Mouse (Mus musculus): Measurements from ENCODE around the gene Timd2.
"Not testable (repeated sequence)": the region's sequence is repeated elsewhere in the genome, so short reads cannot be mapped to it uniquely, and the experiment has no call there.

The Timd2 gene

GRCm38 (mm10) chr11:46706664-46707356 is at the start of gene Timd2:
Gene Timd2, minus strand, starts transcription at chr11:46707061.
- in situ Hi-C loops (cut with MboI; ENCODE audit: unreplicated experiment in 2 of 2): no loop called here

DNA sequence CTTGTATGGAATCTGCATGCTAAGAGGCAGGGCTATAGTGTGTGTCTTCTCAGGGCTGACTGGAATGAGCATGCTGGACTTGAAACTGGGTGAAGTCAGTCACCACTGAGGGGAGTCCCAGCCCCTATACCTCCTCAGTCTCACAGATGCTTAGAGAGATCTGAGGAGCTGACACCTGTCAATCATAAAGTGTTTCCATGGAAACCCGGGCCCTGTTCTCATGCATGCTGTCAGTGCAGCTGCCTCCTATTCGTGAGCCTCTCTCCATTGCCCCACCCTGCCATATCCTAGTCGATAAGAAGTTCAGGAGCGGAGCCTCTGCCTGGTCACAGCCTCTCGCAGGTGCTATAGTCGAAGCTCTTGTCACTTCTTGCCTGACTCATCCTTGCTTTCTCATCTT is 48.9 kb upstream of the Timd2 start:
- in situ Hi-C loops (cut with MboI; ENCODE audit: unreplicated experiment in 2 of 2): not testable (repeated sequence)

- in situ Hi-C loops (cut with MboI; ENCODE audit: unreplicated experiment in 2 of 2): no loop called here
These were observed 47.8 kb upstream of the Timd2 start for GRCm38 (mm10) chr11:46754669-46755068.

DNA sequence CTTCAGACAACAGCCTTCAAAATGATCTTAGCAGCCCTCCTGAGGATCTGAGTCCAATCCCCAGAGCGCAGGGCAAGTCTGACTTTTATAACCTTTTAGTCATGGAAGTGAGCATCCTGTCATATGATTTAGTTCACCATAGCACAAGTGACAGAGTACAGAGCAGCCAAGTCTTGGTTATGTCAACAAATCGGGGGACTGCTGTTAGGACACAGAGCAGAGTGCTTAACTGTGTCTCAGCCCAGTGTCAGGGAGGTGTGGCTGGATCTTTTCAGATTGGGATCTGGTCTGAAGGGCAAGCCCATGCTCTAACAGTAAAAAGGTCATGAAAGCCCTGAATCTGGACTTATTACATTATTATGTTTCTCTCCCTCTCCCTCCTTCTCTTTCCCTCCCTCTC is 46.8 kb upstream of the Timd2 start:
- in situ Hi-C loops (cut with MboI; ENCODE audit: unreplicated experiment in 2 of 2): no loop called here

GRCm38 (mm10) chr11:46747996-46748395 is 41.1 kb upstream of the Timd2 start:
- in situ Hi-C loops (cut with MboI; ENCODE audit: unreplicated experiment in 2 of 2): loop anchor here (10.0 kb wide), 1 partner anchor 53 kb away; no protein-coding TSS in a partner anchor

GRCm38 (mm10) chr11:46741716-46742115 is 34.9 kb upstream of the Timd2 start:
- in situ Hi-C loops (cut with MboI; ENCODE audit: unreplicated experiment in 2 of 2): loop anchor here (10.0 kb wide), 1 partner anchor 47 kb away; no protein-coding TSS in a partner anchor

GRCm38 (mm10) chr11:46740886-46741285 is 34.0 kb upstream of the Timd2 start:
- in situ Hi-C loops (cut with MboI; ENCODE audit: unreplicated experiment in 2 of 2): loop anchor here (10.0 kb wide), 1 partner anchor 46 kb away; no protein-coding TSS in a partner anchor

GRCm38 (mm10) chr11:46739501-46739900 is 32.6 kb upstream of the Timd2 start:
- in situ Hi-C loops (cut with MboI; ENCODE audit: unreplicated experiment in 2 of 2): no loop called here

DNA sequence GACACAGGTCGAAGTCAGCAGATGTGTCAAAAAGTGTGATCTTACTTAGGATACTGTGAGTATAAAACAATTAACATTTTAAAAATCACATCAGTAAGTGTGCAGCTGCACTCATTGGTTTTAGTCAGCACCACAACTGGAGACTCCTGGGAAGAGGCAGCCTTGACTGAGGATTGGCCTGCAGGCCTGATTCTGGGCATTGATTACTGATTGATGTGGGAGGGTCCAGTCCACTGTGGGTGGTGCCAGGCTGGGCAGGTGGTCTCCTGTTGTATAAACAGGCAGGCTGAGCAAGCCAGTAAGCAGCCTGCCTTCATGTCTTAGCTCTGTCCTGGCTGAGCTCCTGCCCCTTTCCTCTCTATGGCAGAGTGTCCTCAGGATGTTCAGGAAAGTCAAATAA is 28.2 kb upstream of the Timd2 start, which contains the start of gene Havcr1:
Gene Havcr1, plus strand, starts transcription at position 5 of the 400 bp plus-strand sequence.
- in situ Hi-C loops (cut with MboI; ENCODE audit: unreplicated experiment in 2 of 2): not testable (repeated sequence)

DNA sequence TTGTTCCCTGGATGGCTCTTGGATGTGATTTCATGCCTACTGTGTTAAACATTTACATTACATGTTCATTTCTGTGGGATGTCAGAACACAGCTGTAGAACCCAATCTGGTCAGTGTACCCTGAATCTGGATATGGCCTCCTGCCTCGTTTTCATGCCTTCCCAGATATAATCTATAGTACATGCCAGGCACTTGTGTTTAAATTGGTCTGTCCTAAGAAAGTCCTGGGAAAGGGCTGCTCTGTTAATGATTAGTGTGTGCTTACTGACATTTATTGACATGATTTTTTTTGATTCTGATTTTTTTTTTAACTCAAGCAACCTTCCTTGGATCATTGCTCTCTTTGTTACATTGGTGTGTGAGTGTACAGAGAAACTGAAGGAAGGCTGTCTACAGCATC is 27.8 kb upstream of the Timd2 start:
- in situ Hi-C loops (cut with MboI; ENCODE audit: unreplicated experiment in 2 of 2): loop anchor here in 1 of 2 experiments (5.0 kb wide), 1 partner anchor 287 kb away; no protein-coding TSS in a partner anchor

DNA sequence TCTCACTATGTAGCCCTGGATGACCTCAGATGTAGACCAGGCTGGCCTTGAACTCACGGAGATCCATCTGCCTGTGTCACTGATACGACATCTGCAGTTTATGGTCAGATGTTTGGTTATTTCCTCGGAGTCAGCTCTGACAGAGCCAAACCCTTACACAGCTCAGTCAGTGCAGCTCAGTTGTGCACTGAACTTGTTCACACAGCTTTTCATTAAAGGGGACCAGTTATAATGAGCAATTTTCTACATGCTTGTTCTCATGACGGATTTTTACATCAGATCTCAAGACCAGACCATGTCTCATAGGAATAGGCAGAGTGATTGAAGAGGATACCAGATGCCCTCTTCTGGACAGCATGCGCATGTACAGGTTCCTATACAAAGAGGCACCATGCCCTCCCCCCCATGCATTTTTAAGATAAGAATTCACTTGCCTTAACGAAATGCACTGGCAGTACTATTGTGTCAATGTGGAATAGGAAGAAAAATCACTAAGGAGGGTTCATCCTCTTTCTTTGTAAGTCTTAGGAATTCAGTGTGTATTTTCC is 26.5 kb upstream of the Timd2 start:
- in situ Hi-C loops (cut with MboI; ENCODE audit: unreplicated experiment in 2 of 2): loop anchor here in 1 of 2 experiments (5.0 kb wide), 1 partner anchor 286 kb away; no protein-coding TSS in a partner anchor

- in situ Hi-C loops (cut with MboI; ENCODE audit: unreplicated experiment in 2 of 2): loop anchor here in 1 of 2 experiments (5.0 kb wide), 1 partner anchor 284 kb away; no protein-coding TSS in a partner anchor
These were observed 24.7 kb upstream of the Timd2 start for GRCm38 (mm10) chr11:46731541-46732070.

DNA sequence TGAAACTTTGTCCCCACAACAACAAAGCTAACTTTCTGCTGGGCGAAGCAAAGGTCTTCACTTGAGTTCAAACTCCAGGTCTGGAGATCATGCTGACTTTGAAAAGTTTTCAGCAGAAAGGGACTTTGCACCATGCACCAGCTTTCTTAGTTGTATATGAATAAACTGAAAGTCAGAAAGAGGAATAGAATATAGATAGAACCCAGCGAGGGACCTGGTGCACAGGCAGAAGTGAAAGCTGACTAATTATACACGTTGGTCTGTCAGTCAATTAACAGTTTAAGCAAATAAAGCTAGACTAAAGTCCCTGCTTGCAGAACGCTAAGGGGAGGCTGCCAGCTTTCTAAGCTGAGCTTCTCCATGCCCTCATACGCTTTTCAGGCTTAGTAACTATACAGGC is 8.0 kb downstream of the Timd2 start:
- in situ Hi-C loops (cut with MboI; ENCODE audit: unreplicated experiment in 2 of 2): loop anchor here (10.0 kb wide), 1 partner anchor 46 kb away; no protein-coding TSS in a partner anchor

GRCm38 (mm10) chr11:46698278-46698655 is 8.6 kb downstream of the Timd2 start:
- in situ Hi-C loops (cut with MboI; ENCODE audit: unreplicated experiment in 2 of 2): loop anchor here (10.0 kb wide), 1 partner anchor 47 kb away; no protein-coding TSS in a partner anchor

- in situ Hi-C loops (cut with MboI; ENCODE audit: unreplicated experiment in 2 of 2): loop anchor here (10.0 kb wide), 1 partner anchor 47 kb away; no protein-coding TSS in a partner anchor
These were observed 9.2 kb downstream of the Timd2 start for GRCm38 (mm10) chr11:46697433-46698277.

DNA sequence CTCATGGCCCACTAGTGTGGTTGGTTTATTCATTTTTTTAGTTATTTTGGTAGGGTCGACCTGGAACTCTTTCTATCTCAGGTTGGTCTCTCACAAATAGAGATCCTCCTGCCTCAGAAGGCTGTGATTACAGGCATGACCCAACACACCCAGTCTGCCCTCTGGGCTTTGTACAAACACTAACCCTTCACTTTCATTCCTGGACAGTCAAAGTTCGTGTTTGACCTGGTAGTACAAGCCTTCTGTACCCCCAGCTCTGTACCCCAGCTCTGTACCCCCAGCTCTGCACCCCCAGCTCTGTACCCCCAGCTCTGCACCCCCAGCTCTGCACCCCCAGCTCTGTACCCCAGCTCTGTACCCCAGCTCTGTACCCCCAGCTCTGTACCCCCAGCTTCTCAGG is 11.0 kb downstream of the Timd2 start:
- in situ Hi-C loops (cut with MboI; ENCODE audit: unreplicated experiment in 2 of 2): loop anchor here (10.0 kb wide), 1 partner anchor 49 kb away; no protein-coding TSS in a partner anchor

DNA sequence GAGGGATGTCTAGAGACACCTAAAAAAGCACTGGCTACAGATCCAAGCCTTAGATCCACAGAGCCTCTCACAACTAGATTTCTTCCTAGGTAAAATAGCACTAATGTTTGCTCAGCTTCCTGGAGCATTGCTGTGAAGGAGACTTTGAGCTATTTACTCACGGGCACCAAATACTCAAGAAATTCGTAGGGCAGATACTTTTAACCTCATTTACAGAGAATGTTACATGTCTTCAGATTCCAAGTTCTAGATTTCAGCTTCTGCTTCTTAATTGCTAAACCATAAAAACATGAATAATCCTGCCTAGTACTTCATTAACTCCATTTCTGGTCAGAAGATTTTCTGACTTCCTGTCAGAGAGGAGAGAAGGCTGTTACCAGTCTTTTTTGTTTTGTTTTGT is 16.7 kb downstream of the Timd2 start:
- in situ Hi-C loops (cut with MboI; ENCODE audit: unreplicated experiment in 2 of 2): loop anchor here (10.0 kb wide), 1 partner anchor 55 kb away; no protein-coding TSS in a partner anchor

DNA sequence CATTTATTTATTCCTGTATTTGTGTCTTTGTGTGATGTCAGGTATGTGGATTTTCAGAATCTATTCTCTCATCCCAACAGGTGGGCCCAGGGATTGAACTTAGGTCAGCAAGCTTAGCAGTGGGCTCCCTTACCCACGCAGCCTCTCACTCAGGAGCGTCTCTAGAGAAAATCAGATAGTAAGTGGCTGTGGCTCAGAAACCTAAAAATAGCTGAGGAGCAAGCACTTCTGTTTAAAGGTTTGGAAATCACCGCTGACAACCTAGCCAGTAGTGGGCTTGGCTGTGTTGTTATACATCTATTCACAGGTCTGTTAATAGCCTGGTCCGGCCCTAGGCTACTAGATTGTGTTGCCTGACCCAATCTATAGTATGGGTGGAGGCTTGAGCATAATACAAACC is 23.1 kb downstream of the Timd2 start:
- in situ Hi-C loops (cut with MboI; ENCODE audit: unreplicated experiment in 2 of 2): no loop called here

GRCm38 (mm10) chr11:46682842-46683241 is 24.0 kb downstream of the Timd2 start:
- in situ Hi-C loops (cut with MboI; ENCODE audit: unreplicated experiment in 2 of 2): no loop called here

- in situ Hi-C loops (cut with MboI; ENCODE audit: unreplicated experiment in 2 of 2): loop anchor here in 1 of 2 experiments (10.0 kb wide), 1 partner anchor 403 kb away; no protein-coding TSS in a partner anchor
These were observed 38.9 kb downstream of the Timd2 start for GRCm38 (mm10) chr11:46667938-46668337.
